Mouse (Mus musculus): ENCODE measurements around the gene 8030411F24Rik. TPM values are rescaled to one million over a fixed set of nuclear protein-coding genes. Genes with fewer than 3 reads are reported as not detected.

8030411F24Rik gene
- polyA plus RNA-seq, 1 experiment: not detected

DNA sequence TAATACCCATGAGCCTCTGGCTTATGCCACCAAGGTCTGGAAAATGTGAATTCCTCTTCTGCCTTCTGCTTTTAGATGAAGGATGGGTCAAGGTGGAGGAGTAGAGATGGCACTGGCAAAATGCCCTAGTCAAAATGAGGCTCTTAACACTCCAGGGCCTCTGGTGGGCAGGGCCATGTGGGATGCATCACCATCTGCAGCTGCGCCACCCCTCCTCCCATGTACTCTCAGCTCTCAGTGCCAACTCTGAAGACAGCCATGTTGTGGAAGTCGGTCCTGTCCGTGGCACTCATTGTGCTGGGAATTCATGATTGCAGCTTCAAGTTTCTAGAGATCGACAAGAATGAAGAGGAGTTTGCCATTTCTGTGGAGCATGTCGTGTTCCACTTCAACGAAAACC is 7.3 kb downstream of the 8030411F24Rik start, which contains the start of gene Cst12:
Gene Cst12 (plus strand): TSS at position 220 of the 400 bp plus-strand sequence.
- Histone ChIP-seq H3K4me1 (ENCODE audit: control insufficient read depth, insufficient read depth, low read length) (no peaks in the 10 kb centered on the region), H3K27ac (ENCODE audit: insufficient read depth, low read depth, low read length) (no peak within 1 kb of the TSS), H3K4me3 (ENCODE audit: insufficient read depth, low read length) (no peak within 1 kb of the TSS)
- TF ChIP-seq POLR2A (IDR thresholded peaks at IDR 0.05; ENCODE audit: borderline replicate concordance, low read depth, low read length): no peak
- TF ChIP-seq CTCF (IDR thresholded peaks at IDR 0.05; ENCODE audit: low read depth, low read length): no peak

DNA sequence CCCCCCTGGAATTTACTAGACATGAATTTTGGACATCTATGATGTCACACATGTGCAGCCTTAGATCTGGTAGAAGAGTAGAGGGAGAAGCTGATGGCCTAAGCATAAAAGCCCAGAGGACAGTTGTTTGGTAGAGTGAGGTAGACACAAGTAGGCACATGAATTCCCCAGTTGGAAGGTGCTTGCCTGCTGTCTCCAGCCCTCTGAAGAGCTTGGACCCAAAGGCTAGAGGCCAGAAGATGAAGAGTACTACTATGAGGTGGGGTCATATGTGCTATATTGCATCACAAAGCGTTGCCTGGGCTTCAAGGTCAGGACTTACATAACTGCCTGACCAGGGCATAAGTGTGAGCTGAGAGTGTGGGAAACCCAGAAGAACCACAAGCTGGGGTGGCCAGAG is 16.7 kb downstream of the 8030411F24Rik start, which contains the start of gene Cst8:
Gene Cst8 (plus strand): TSS at position 301 of the 400 bp plus-strand sequence.
- Histone ChIP-seq H3K4me1 (ENCODE audit: control insufficient read depth, insufficient read depth, low read length) (no peaks in the 10 kb centered on the region), H3K27ac (ENCODE audit: insufficient read depth, low read depth, low read length) (no peak within 1 kb of the TSS), H3K4me3 (ENCODE audit: insufficient read depth, low read length) (no peak within 1 kb of the TSS)
- TF ChIP-seq POLR2A (IDR thresholded peaks at IDR 0.05; ENCODE audit: borderline replicate concordance, low read depth, low read length) (no peak), CTCF (IDR thresholded peaks at IDR 0.05; ENCODE audit: low read depth, low read length) (no peak)

DNA sequence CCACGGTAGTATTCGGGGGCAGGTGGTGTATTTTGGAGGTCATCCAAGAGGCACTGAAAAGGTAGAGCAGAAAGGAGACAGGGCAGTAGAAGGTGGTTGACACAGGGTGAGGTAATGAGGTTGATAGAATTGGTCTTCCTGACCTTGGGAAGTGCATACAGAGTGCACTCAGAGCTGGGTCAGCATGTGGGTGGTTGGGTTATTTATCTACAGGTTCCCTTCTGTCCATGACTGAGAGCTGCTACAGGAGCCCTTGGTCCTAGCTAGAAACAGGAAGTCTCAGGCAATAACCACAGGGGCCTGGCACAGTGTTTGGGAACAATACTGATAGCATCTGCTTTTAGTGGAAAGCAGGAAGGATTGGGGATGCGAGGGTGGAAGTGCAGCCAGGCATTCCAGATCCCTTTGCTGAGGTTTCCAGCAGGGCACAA is 19.7 kb downstream of the 8030411F24Rik start:
- Histone ChIP-seq H3K4me3 (ENCODE audit: insufficient read depth, low read length) (no peak overlapping the region), H3K27ac (ENCODE audit: insufficient read depth, low read depth, low read length) (no peak overlapping the region), H3K4me1 (ENCODE audit: control insufficient read depth, insufficient read depth, low read length) (no peaks in the 10 kb centered on the region)
- TF ChIP-seq CTCF (IDR thresholded peaks at IDR 0.05; ENCODE audit: low read depth, low read length) (no peak), POLR2A (IDR thresholded peaks at IDR 0.05; ENCODE audit: borderline replicate concordance, low read depth, low read length) (no peak)

DNA sequence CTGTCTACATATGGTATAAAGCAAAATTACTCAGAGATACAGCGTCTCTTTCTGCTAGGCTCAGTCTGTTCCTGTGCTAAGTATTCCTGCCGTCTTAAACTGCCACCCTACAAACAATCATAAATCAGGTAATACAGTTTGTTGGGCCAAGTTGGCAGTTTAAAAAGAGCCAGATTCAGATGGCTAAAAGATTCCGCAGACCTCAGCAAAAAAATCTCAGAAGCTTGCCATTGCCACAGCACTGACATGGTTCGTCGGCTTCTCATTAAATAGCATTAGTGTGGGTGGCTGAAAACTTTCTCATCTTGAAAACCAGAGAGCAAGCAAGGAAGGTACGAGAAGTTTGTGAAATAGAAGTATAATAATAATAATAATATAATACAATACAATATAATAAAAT is 24.9 kb downstream of the 8030411F24Rik start:
- Histone ChIP-seq H3K4me1 (ENCODE audit: control insufficient read depth, insufficient read depth, low read length) (no peaks in the 10 kb centered on the region), H3K4me3 (ENCODE audit: insufficient read depth, low read length) (no peak overlapping the region), H3K27ac (ENCODE audit: insufficient read depth, low read depth, low read length) (no peak overlapping the region)
- TF ChIP-seq CTCF (IDR thresholded peaks at IDR 0.05; ENCODE audit: low read depth, low read length) (no peak), POLR2A (IDR thresholded peaks at IDR 0.05; ENCODE audit: borderline replicate concordance, low read depth, low read length) (no peak)

DNA sequence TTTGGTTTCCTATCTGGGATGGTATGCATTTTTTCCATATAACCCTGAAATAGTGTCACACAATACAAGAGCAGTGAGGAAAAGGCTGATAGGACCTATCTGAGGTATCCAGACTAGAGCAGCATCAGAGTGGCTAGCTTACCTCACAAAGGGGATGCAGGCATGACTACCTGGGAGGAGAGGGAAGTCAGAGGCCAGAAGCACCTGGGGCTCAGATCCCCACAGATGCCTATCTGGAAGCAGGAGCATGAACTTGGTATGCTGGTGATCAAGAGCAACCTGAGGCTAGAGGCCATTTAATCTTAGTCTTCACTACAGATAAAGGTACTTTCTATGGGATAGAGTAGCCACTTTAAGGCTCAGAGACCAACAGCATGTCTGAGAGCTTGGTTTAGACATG is 38.1 kb downstream of the 8030411F24Rik start, which contains the start of gene Cst13:
Gene Cst13 (plus strand): TSS at position 173 of the 400 bp plus-strand sequence.
- Histone ChIP-seq H3K27ac (ENCODE audit: insufficient read depth, low read depth, low read length) (no peak within 1 kb of the TSS), H3K4me3 (ENCODE audit: insufficient read depth, low read length) (no peak within 1 kb of the TSS), H3K4me1 (ENCODE audit: control insufficient read depth, insufficient read depth, low read length) (no peaks in the 10 kb centered on the region)
- TF ChIP-seq CTCF (IDR thresholded peaks at IDR 0.05; ENCODE audit: low read depth, low read length) (no peak), POLR2A (IDR thresholded peaks at IDR 0.05; ENCODE audit: borderline replicate concordance, low read depth, low read length) (no peak)

DNA sequence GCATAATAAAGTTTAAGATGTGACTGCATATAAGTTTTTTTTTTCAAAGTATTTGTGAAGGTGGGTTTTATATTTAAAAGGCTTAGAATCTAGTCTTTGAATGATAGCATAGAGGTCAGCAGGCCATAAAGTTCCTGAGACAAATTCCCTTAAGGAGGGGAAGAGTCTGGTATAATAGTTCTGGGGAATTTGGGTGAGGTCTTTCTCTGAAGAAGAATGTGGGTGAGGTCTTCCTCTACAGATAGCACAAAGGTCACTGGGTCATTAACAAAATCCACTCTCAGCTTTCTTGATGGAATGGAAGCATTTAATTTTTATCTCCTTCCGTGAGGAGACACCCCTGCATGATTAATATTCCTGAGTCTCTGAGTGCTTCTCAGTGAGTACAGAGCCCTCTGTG is 44.2 kb downstream of the 8030411F24Rik start:
- no peaks in the 10 kb centered on the region for H3K4me1 ChIP-seq (ENCODE audit: control insufficient read depth, insufficient read depth, low read length)
- no peak overlapping the region for H3K4me3 ChIP-seq (ENCODE audit: insufficient read depth, low read length)
- H3K27ac ChIP-seq (ENCODE audit: insufficient read depth, low read depth, low read length): no peak overlapping the region
- TF ChIP-seq CTCF (IDR thresholded peaks at IDR 0.05; ENCODE audit: low read depth, low read length) (no peak), POLR2A (IDR thresholded peaks at IDR 0.05; ENCODE audit: borderline replicate concordance, low read depth, low read length) (no peak)

DNA sequence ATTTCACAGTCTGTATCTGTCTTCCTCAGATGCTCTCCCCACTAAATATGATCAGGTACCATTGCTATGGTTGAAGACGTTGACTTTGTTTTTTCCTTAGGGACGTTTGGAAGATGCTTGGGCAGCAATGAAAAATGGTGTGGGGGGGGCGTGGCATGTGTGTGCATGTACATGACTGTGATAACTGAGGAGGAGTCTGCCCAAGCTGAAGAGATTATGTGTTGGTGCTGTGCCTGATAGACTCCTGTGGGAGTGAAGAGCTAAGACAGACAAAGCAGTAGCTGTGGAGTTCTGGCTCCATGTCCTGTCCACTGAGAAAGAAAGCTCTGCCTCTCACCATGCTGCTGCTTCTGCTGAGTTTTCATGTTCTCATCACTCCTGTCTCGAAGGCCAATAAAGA is 53.1 kb downstream of the 8030411F24Rik start, which contains the start of gene Cst9:
Gene Cst9 (plus strand): TSS at position 236 of the 400 bp plus-strand sequence.
- Histone ChIP-seq H3K4me3 (ENCODE audit: insufficient read depth, low read length) (no peak within 1 kb of the TSS), H3K4me1 (ENCODE audit: control insufficient read depth, insufficient read depth, low read length) (no peaks in the 10 kb centered on the region), H3K27ac (ENCODE audit: insufficient read depth, low read depth, low read length) (no peak within 1 kb of the TSS)
- TF ChIP-seq CTCF (IDR thresholded peaks at IDR 0.05; ENCODE audit: low read depth, low read length): no peak
- no peak for TF ChIP-seq POLR2A (IDR thresholded peaks at IDR 0.05; ENCODE audit: borderline replicate concordance, low read depth, low read length)

Other genes with a start within 250 kb of the 8030411F24Rik start
- 20.7 and 22.8 TPM in 2 replicates for gene Nxt1, start 109.4 kb upstream of the 8030411F24Rik start, polyA plus RNA-seq (2012; ENCODE audit: insufficient read depth, insufficient read length, missing spikeins)
- gene Gzf1, start 101.0 kb upstream of the 8030411F24Rik start, polyA plus RNA-seq (2012; ENCODE audit: insufficient read depth, insufficient read length, missing spikeins): 18.5 and 20.2 TPM in 2 replicates
- 3.4 and 3.7 TPM in 2 replicates for gene Napb, start 49.5 kb upstream of the 8030411F24Rik start, polyA plus RNA-seq (2012; ENCODE audit: insufficient read depth, insufficient read length, missing spikeins)
- gene Cstl1, start 31.7 kb upstream of the 8030411F24Rik start, polyA plus RNA-seq (2012; ENCODE audit: insufficient read depth, insufficient read length, missing spikeins): not detected in 2 replicates
- gene Cst11, start 10.5 kb upstream of the 8030411F24Rik start, polyA plus RNA-seq (2012; ENCODE audit: insufficient read depth, insufficient read length, missing spikeins): not detected in 2 replicates
- not detected in 2 replicates for gene Cst12, start 7.4 kb downstream of the 8030411F24Rik start, polyA plus RNA-seq (2012; ENCODE audit: insufficient read depth, insufficient read length, missing spikeins)
- gene Cst8, start 16.8 kb downstream of the 8030411F24Rik start, polyA plus RNA-seq (2012; ENCODE audit: insufficient read depth, insufficient read length, missing spikeins): not detected in 2 replicates
- gene Cst13, start 38.1 kb downstream of the 8030411F24Rik start, polyA plus RNA-seq (2012; ENCODE audit: insufficient read depth, insufficient read length, missing spikeins): not detected in 2 replicates
- gene Cst9, start 53.1 kb downstream of the 8030411F24Rik start, polyA plus RNA-seq (2012; ENCODE audit: insufficient read depth, insufficient read length, missing spikeins): not detected in 2 replicates
- gene 9230104L09Rik, start 83.0 kb downstream of the 8030411F24Rik start, polyA plus RNA-seq (2012; ENCODE audit: insufficient read depth, insufficient read length, missing spikeins): not detected in 2 replicates
- 2,557 and 2,597 TPM in 2 replicates for gene Cst3, start 93.7 kb downstream of the 8030411F24Rik start, polyA plus RNA-seq (2012; ENCODE audit: insufficient read depth, insufficient read length, missing spikeins)
- not detected in 2 replicates for gene Gm1330, start 221.2 kb downstream of the 8030411F24Rik start, polyA plus RNA-seq (2012; ENCODE audit: insufficient read depth, insufficient read length, missing spikeins)
- gene Gm10750, start 235.2 kb downstream of the 8030411F24Rik start, polyA plus RNA-seq (2012; ENCODE audit: insufficient read depth, insufficient read length, missing spikeins): not detected in 2 replicates